Mouse (Mus musculus) heart, adult 18-20 months (tissue): ENCODE data around the gene Fam124a. TPM values are rescaled to one million over a fixed set of nuclear protein-coding genes. Genes with fewer than 3 reads are reported as not detected.

Source experiments
- total RNA-seq, 2 experiments: library from RNA; stranded (reverse); gene quantifications; 2 replicates each; pipeline ENCODE4 v1.2.3; 2021

Fam124a gene
- total RNA-seq, 2 experiments from 2014 or later = 3.8 to 3.9 TPM

Other genes with a start within 250 kb of the Fam124a start
- gene Gucy1b2, start 99.4 kb upstream of the Fam124a start, total RNA-seq = under 1 TPM in 1 of 2 experiments, not detected in 1; 0.15 TPM
- gene Gm4131, start 11.2 kb downstream of the Fam124a start, total RNA-seq = not detected
- not detected for gene Serpine3, start 107.9 kb downstream of the Fam124a start, total RNA-seq
- 10 to 100 TPM; 17.6 to 21.5 TPM for gene Ints6, start 205.4 kb downstream of the Fam124a start, total RNA-seq